Mouse (Mus musculus) testis, adult 2 months (tissue): ENCODE measurements around the gene Adprhl2. TPM values are rescaled to one million over a fixed set of nuclear protein-coding genes. Genes with fewer than 3 reads are reported as not detected.

Experiments
- H3K27ac ChIP-seq: fragments of 200-500 bp; 2 replicates; pipeline ENCODE4 v1.5.1; 2012; ENCODE audit warnings: low read depth, low read length; ENCODE audit not compliant: control insufficient read depth, insufficient read depth
- H3K27me3 ChIP-seq: fragments of 200-500 bp; 2 replicates; pipeline ENCODE4 v1.6.1; 2012; ENCODE audit warnings: mild to moderate bottlenecking, low read length, moderate library complexity; ENCODE audit not compliant: control insufficient read depth, insufficient read depth
- H3K36me3 ChIP-seq: fragments of 200-500 bp; 2 replicates; pipeline ENCODE4 v1.6.1; 2012; ENCODE audit warnings: mild to moderate bottlenecking, low read length; ENCODE audit not compliant: control insufficient read depth, insufficient read depth
- H3K4me1 ChIP-seq: fragments of 200-500 bp; 2 replicates; pipeline ENCODE4 v1.6.1; 2012; ENCODE audit warnings: low read length; ENCODE audit not compliant: control insufficient read depth, insufficient read depth
- H3K4me3 ChIP-seq: fragments of 200-500 bp; 2 replicates; pipeline ENCODE4 v1.5.1; 2012; ENCODE audit warnings: low read depth, mild to moderate bottlenecking, low read length, moderate library complexity, mixed read lengths; ENCODE audit not compliant: control insufficient read depth
- CTCF ChIP-seq: fragments of 200-500 bp; IDR thresholded peaks from 2 replicates; pipeline ENCODE4 v1.5.1; 2012; ENCODE audit warnings: low read depth, mild to moderate bottlenecking, inconsistent platforms, low read length, moderate library complexity; ENCODE audit not compliant: control insufficient read depth, insufficient read depth, insufficient replicate concordance
- POLR2A ChIP-seq: fragments of 200-500 bp; IDR thresholded peaks from 2 replicates; pipeline ENCODE4 v1.6.1; 2012; ENCODE audit warnings: low read depth, mild to moderate bottlenecking, inconsistent platforms, low read length, moderate library complexity; ENCODE audit not compliant: control insufficient read depth
- polyA plus RNA-seq: library from polyadenylated mRNA; depleted of rRNA; stranded (reverse); fragments of >200 nt; gene quantifications from 2 replicates; pipeline ENCODE4 v1.2.3, GENCODE M21; 2012

The Adprhl2 gene
- polyA plus RNA-seq, 1 experiment = 5.8 TPM

DNA sequence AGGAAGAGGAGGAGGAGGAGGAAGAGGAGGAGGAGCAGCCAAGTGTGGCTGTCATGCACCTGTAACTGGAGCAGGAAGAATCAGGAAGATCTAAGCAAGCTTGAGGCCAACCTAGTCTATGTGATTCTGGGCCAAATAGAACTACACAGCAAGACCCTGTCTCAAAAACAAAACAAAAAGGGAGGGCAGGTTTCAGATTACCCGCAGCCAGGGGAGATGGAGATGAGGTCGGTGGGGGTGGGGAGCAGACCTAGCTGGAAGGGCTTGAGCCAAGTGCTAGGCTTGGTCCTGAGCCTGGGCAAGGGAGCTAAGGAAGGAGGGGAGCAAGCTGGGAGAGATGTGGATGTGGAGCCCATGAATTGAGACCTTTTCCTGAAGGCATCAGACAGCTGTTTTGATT lies 14.7 kb downstream of the Adprhl2 start:
- Histone ChIP-seq H3K27me3 (no peaks in the 10 kb centered on the region), H3K4me3 (no peak overlapping the region), H3K4me1 (peaks cover 12% of the 10 kb centered on the region), H3K36me3 (no peaks in the 10 kb centered on the region), H3K27ac (no peak overlapping the region)
- TF ChIP-seq CTCF (no peak), POLR2A (no peak)

DNA sequence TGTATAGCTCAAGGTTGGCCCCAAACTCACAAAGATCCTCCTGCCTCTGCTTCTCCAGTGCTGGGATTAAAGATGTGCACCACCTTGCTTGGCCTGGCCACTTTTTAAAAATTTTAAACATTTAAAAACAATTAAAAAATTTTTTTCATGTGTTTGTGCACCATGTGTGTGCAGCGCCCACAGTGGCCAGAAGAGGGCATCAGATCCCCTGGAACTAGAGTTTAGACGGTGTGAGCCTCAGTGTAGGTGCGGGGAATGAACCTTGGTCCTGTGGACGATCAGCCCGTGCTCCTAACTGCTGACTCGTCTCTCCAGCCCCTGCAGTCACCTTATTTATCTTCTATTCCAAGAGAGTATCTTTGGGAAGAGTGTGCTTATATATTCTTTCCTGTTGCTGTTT lies 15.4 kb downstream of the Adprhl2 start:
- no peaks in the 10 kb centered on the region for H3K27me3 ChIP-seq
- H3K27ac ChIP-seq = no peak overlapping the region
- no peaks in the 10 kb centered on the region for H3K36me3 ChIP-seq
- TF ChIP-seq CTCF (peak; percentile 53; the same call in 1 of the 2 replicates), POLR2A (no peak)
- H3K4me3 ChIP-seq = no peak overlapping the region
- H3K4me1 ChIP-seq = peaks cover 15% of the 10 kb centered on the region

DNA sequence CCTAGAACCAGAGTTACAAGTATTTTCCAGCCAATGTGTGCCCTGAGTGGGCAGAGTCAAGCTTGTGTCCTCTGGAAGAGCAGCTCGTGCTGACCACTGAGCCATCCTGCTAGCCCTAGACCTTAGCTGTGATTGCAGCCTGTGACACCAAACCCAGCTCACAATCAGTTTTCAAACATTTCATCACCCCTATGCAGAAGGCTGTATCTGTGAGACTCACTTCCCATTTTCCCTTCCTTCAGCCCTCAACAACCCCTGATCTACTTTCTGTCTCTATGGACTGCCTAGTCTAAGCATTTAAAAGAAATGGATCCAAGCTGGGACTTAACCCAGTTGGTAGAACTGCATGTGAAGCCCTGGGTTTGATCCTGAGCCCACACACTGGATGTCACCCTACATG lies 16.1 kb downstream of the Adprhl2 start:
- no peak overlapping the region for H3K27ac ChIP-seq
- no peaks in the 10 kb centered on the region for H3K36me3 ChIP-seq
- no peaks in the 10 kb centered on the region; the same call in 1 of the 2 replicates for H3K27me3 ChIP-seq

DNA sequence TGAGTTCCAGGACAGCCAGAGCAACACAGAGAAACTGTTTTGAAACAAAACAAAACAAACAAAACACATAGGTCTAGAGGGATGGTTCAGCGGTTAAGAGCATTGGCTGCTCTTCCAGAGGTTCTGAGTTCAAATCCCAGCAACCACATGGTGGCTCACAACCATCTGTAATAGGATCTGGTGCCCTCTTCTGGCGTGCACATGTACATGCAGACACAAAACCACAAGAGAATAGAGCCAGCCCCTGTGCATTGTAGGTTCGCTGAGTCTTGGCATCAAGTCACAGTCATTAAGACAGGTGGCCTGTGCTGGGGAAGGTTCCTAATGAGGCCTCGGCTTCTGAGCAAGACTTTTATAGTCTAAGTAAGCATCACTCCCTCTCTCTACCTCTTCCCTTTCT lies 17.6 kb downstream of the Adprhl2 start:
- Histone ChIP-seq H3K4me1 (peaks cover 11% of the 10 kb centered on the region), H3K27me3 (no peaks in the 10 kb centered on the region; the same call in 1 of the 2 replicates)
- TF ChIP-seq CTCF (no peak), POLR2A (no peak)

More for the DNA sequence above, 16.1 kb downstream of the Adprhl2 start:
- H3K4me3 ChIP-seq = no peak overlapping the region
- H3K4me1 ChIP-seq = peaks cover 19% of the 10 kb centered on the region
- TF ChIP-seq POLR2A = no peak
- TF ChIP-seq CTCF = no peak

DNA sequence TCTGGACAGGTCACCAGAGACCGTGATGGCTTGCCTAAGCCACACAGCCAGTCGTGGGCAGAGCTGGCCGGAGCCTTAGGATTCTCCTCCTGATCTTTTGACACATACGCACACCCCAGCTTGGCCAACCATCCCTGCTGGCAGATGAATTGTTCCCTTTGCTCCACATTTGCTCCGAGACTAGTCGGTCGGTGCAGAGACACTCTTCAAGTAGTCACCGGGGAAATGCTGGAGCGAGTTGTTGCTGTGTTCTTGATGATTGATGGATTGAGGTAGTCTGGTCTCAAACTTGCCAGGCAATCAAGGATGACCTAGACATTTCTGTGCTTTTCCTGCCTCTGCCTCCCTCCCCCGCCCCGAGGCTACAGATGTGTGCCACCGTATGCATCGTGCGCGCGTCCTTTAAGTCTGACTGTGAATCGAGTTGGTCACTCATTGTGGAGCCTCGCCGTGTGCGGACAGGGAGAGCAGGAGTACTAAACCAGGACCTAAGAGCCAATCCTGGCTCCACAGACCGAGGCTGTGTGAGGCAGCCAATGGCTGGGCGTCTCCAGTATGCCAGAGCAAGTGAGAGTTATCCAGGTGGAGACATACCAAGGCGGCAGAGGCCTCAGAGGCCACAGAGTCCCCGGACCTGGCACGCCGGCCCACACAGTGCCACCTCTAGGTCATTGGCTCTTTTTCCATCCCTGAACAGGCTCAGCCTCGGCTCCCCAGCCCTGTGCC lies 19.8 kb downstream of the Adprhl2 start:
- Histone ChIP-seq H3K36me3 (no peaks in the 10 kb centered on the region), H3K27ac (no peak overlapping the region), H3K27me3 (no peaks in the 10 kb centered on the region; the same call in 1 of the 2 replicates), H3K4me1 (peaks cover 18% of the 10 kb centered on the region), H3K4me3 (no peak overlapping the region; the same call in 1 of the 2 replicates)
- TF ChIP-seq POLR2A (no peak), CTCF (no peak)

More for the DNA sequence above, 17.6 kb downstream of the Adprhl2 start:
- Histone ChIP-seq H3K4me3 (no peak overlapping the region), H3K36me3 (no peaks in the 10 kb centered on the region), H3K27ac (no peak overlapping the region)

DNA sequence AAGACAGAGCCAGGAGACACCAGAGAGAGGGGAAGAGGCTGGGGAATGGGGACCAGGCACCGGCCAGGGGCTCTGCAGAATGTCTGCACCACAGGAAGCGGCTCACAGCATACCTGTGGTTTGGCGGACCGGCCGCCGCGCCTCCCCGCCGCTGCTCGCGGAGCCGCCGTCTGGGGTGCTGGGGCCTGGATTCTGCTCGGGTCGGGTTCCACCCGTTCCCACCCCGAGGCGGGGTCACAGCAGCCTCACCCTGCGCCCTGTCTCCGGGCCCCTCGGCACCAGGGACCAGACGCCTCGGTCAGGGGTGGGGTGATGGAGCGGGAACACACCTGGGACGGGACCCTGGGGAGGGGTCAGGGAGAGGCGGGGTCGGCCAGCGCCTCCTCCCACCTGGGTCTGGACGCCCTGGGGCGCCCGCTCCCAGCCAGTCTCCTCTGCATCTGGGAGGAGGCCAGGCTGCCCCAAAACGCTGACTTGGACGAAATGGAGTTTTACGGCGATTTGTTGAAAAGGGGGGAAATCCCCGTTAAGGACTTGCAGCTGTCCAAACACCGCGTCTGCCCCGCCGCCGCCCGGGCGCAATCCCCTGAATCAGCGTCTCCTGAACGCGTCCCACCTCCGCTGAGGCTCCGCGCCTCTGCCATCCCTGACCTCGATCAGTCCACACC lies 20.5 kb downstream of the Adprhl2 start:
- no peaks in the 10 kb centered on the region; the same call in 1 of the 2 replicates for H3K27me3 ChIP-seq
- no peak overlapping the region for H3K27ac ChIP-seq
- H3K4me3 ChIP-seq = peak overlapping the region; percentile 20
- TF ChIP-seq CTCF (no peak), POLR2A (no peak)
- H3K4me1 ChIP-seq = peaks cover 23% of the 10 kb centered on the region
- H3K36me3 ChIP-seq = no peaks in the 10 kb centered on the region

DNA sequence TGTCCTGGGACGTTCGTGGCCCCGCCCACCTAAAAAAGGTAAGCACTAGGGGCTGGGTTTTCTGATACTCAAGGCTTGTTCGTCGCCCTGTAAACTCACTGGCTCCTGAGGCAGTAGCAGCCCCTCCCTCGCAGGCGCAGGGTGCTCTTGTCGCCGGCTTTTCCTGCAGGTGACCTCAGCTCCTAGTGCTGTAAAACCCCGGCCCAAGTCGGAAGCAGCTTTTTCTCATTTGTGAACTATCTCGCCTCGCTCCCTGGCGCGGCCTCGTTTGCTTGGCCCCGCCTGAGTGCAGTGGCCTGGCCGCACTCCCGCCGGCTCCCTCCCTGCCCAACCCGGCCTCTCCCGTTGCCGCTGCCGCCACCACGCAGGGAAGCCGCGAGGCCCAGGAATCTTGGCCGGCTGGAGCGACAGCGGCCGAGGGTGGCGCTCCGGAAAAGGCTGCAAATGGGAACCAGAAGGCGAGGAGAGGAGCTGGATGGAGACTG lies 24.8 kb downstream of the Adprhl2 start:
- peaks cover 18% of the 10 kb centered on the region for H3K4me1 ChIP-seq
- H3K27me3 ChIP-seq = no peaks in the 10 kb centered on the region; the same call in 1 of the 2 replicates
- H3K27ac ChIP-seq = no peak overlapping the region
- no peak for TF ChIP-seq CTCF
- TF ChIP-seq POLR2A = no peak
- no peaks in the 10 kb centered on the region for H3K36me3 ChIP-seq
- H3K4me3 ChIP-seq = peak overlapping the region; percentile 39
